Comparison of ENCODE assay signal across 11 mouse cellular contexts in the genomic region with DNA sequence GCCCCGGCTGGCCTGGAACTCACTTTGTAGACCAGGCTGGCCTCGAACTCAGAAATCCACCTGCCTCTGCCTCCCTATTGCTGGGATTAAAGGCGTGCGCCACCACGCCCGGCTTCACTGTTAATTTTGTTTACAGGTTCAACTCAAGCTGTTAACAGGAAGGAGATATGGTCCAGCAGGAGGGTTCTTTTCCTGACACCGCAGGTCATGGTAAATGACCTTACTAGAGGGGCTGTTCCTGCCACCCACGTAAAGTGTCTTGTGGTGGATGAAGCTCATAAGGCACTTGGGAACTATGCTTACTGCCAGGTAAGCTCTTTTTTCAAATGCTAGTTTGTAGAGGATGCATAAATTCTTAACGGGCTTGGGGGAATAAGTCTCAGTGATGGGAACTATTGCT. TPM values are rescaled to one million over a fixed set of nuclear protein-coding genes. Genes with fewer than 3 reads are reported as not detected.
DNase-seq lines count a peak whose midpoint lies in the region; ATAC-seq and TF ChIP-seq lines count a peak whose summit lies in the region.
"Had no signal": no experiment of that assay in that cellular context is flagged by ENCODE, and none has a peak within 500 bp of the region (broad histone marks: within the 10 kb centered on the region; RNA-seq: fewer than 3 reads in every experiment).

No protein-coding gene starts in this region.

- peaks cover 18% of the 10 kb centered on the region for H3K36me3 ChIP-seq in heart, embryonic 14.5 days (ENCODE audit: control insufficient read depth, insufficient read depth, low read length)
- peaks cover 0 to 12% of the 10 kb centered on the region in 2 experiments for H3K36me3 ChIP-seq in MEL (ENCODE audit: control insufficient read depth in 1 of 2, insufficient read depth in 2 of 2, low read length in 2 of 2)
- H3K36me3 ChIP-seq in hindbrain, embryonic 13.5 days: peaks cover 11% of the 10 kb centered on the region
- H3K36me3 ChIP-seq in midbrain, embryonic 11.5 days (ENCODE audit: control insufficient read depth, insufficient read depth, low read length): no peaks in the 10 kb centered on the region

- no peak for DNase-seq in heart, postnatal 36 days
- no peak for DNase-seq in MEL (ENCODE audit: low read depth, low spot score)
- DNase-seq in midbrain, embryonic 11.5 days (ENCODE audit: low spot score, missing footprints): no peak
- DNase-seq in right cerebral cortex, postnatal 36 days (ENCODE audit: low spot score in 2 of 2): no peak
- DNase-seq in thymus, postnatal 25 days: no peak
- DNase-seq: gastrocnemius, adult 2 months; left cerebral cortex, postnatal 4 days had no signal

- TF ChIP-seq POLR2A in MEL (IDR thresholded peaks at IDR 0.05; ENCODE audit: control insufficient read depth in 1 of 2, insufficient read depth in 1 of 2, low read depth in 1 of 2, low read length in 2 of 2, poor library complexity in 1 of 2): no peak

- 75% methylated on average over 8 of the region's 9 CpGs for WGBS in heart, embryonic 14.5 days
- WGBS in hindbrain, embryonic 13.5 days: 86% methylated on average over 9 of the region's 9 CpGs
- WGBS in midbrain, embryonic 11.5 days: 81% methylated on average over 9 of the region's 9 CpGs

- H3K27me3 ChIP-seq in heart, embryonic 14.5 days (ENCODE audit: control insufficient read depth, insufficient read depth, low read length): no peaks in the 10 kb centered on the region
- H3K27me3 ChIP-seq in MEL (ENCODE audit: control insufficient read depth in 1 of 2, insufficient read depth in 2 of 2, low read length in 2 of 2): no peaks in the 10 kb centered on the region
- H3K27me3 ChIP-seq in hindbrain, embryonic 13.5 days: no peaks in the 10 kb centered on the region
- H3K27me3 ChIP-seq in midbrain, embryonic 11.5 days (ENCODE audit: control insufficient read depth, insufficient read depth, low read length): no peaks in the 10 kb centered on the region

- no peak overlapping the region for H3K27ac ChIP-seq in heart, embryonic 14.5 days (replicated peaks in 1 of 2; ENCODE audit: control insufficient read depth in 1 of 2, insufficient read depth in 1 of 2, low read depth in 2 of 2, low read length in 2 of 2)
- H3K27ac ChIP-seq in MEL (ENCODE audit: control insufficient read depth, low read depth, low read length): no peak overlapping the region
- H3K27ac ChIP-seq in hindbrain, embryonic 13.5 days: no peak overlapping the region
- H3K27ac ChIP-seq in midbrain, embryonic 11.5 days (ENCODE audit: low read depth, low read length): no peak overlapping the region
- H3K27ac ChIP-seq: gastrocnemius, adult 2 months had no signal

- H3K79me2 ChIP-seq in MEL (ENCODE audit: control insufficient read depth, insufficient read depth, low read length, poor library complexity): peaks cover 29% of the 10 kb centered on the region

- no peak for TF ChIP-seq EP300 in MEL (IDR thresholded peaks at IDR 0.05; ENCODE audit: low read depth in 1 of 2, low read length in 2 of 2)

- no peak for ATAC-seq in heart, embryonic 14.5 days (ENCODE audit: insufficient number of reproducible peaks, insufficient read depth, low FRiP score, low read depth)
- ATAC-seq in hindbrain, embryonic 13.5 days (ENCODE audit: low FRiP score): no peak
- no peak for ATAC-seq in midbrain, embryonic 11.5 days (ENCODE audit: low FRiP score)
- ATAC-seq in granulocyte monocyte progenitor cell, adult 5-6 weeks (replicated peaks; ENCODE audit: poor library complexity, severe bottlenecking): no peak
- ATAC-seq: CD4-positive, CD25-positive, alpha-beta regulatory T cell, adult 4 months had no signal

- H3K9ac ChIP-seq in heart, embryonic 14.5 days (ENCODE audit: low read length): peak overlapping the region; percentile 81
- peak overlapping the region; percentile 85 for H3K9ac ChIP-seq in MEL (ENCODE audit: control insufficient read depth, low read depth, low read length, poor library complexity, severe bottlenecking)
- H3K9ac ChIP-seq in hindbrain, embryonic 13.5 days: peak overlapping the region; percentile 91; the same call in 1 of the 2 replicates
- no peak overlapping the region for H3K9ac ChIP-seq in midbrain, embryonic 11.5 days (ENCODE audit: low read length)

- H3K4me3 ChIP-seq in heart, embryonic 14.5 days (ENCODE audit: control insufficient read depth in 1 of 2, insufficient read depth in 1 of 2, low read depth in 1 of 2, low read length in 2 of 2): peak overlapping the region in 1 of 2 experiments; percentile 79; a peak in 1 of 4 replicates
- peak overlapping the region in 1 of 2 experiments; percentile 84; a peak in 3 of 4 replicates for H3K4me3 ChIP-seq in MEL (ENCODE audit: control insufficient read depth in 1 of 2, insufficient read depth in 1 of 2, low read depth in 2 of 2, low read length in 2 of 2)
- H3K4me3 ChIP-seq in hindbrain, embryonic 13.5 days: peak overlapping the region; percentile 88
- peak overlapping the region; percentile 90 for H3K4me3 ChIP-seq in midbrain, embryonic 11.5 days (ENCODE audit: low read depth, low read length)

- peaks cover 4 to 18% of the 10 kb centered on the region in 2 experiments; a peak in 3 of 4 replicates for H3K4me1 ChIP-seq in heart, embryonic 14.5 days (ENCODE audit: control insufficient read depth in 2 of 2, insufficient read depth in 2 of 2, low read length in 2 of 2)
- peaks cover 0 to 5% of the 10 kb centered on the region in 2 experiments; a peak in 2 of 4 replicates for H3K4me1 ChIP-seq in MEL (ENCODE audit: control insufficient read depth in 1 of 2, insufficient read depth in 2 of 2, low read length in 2 of 2)
- H3K4me1 ChIP-seq in hindbrain, embryonic 13.5 days (replicated peaks): peaks cover 43% of the 10 kb centered on the region
- H3K4me1 ChIP-seq in midbrain, embryonic 11.5 days (ENCODE audit: control insufficient read depth, insufficient read depth, low read length): peaks cover 14% of the 10 kb centered on the region

- no peak for TF ChIP-seq CTCF in MEL (IDR thresholded peaks at IDR 0.05 in 2 of 3, conservative IDR thresholded peaks at IDR 0.05 in 1 of 3; ENCODE audit: control insufficient read depth in 1 of 3, insufficient read depth in 1 of 3, low read depth in 2 of 3, low read length in 3 of 3, poor library complexity in 1 of 3, severe bottlenecking in 1 of 3)

- H3K4me2 ChIP-seq in heart, embryonic 14.5 days (ENCODE audit: low read length): peak overlapping the region; percentile 90
- peak overlapping the region; percentile 85 for H3K4me2 ChIP-seq in hindbrain, embryonic 13.5 days
- peak overlapping the region; percentile 83; the same call in 1 of the 2 replicates for H3K4me2 ChIP-seq in midbrain, embryonic 11.5 days

- H3K9me3 ChIP-seq in heart, embryonic 14.5 days (ENCODE audit: control insufficient read depth, low read length): no peaks in the 10 kb centered on the region
- no peaks in the 10 kb centered on the region for H3K9me3 ChIP-seq in MEL (replicated peaks; ENCODE audit: insufficient read depth, low read length)
- no peaks in the 10 kb centered on the region for H3K9me3 ChIP-seq in hindbrain, embryonic 13.5 days
- H3K9me3 ChIP-seq in midbrain, embryonic 11.5 days (ENCODE audit: control insufficient read depth, low read length): no peaks in the 10 kb centered on the region

- intact Hi-C loops in heart, postnatal 36 days (cut with DNase I): loop anchor here (5.0 kb wide), 1 partner anchor 95 kb away; the partner anchor contains the start of gene Mis18bp1

- no peak for TF ChIP-seq RAD21 in MEL (IDR thresholded peaks at IDR 0.05; ENCODE audit: low read depth, low read length)

TF ChIP-seq in MEL, 35 proteins besides CTCF, POLR2A, EP300 and RAD21 (continues in another document):
- TF ChIP-seq USF2 (IDR thresholded peaks at IDR 0.05; ENCODE audit: borderline replicate concordance in 1 of 2, insufficient read depth in 1 of 2, low read depth in 1 of 2, low read length in 2 of 2): no peak
- no peak for TF ChIP-seq HCFC1 (IDR thresholded peaks at IDR 0.05; ENCODE audit: low read depth, low read length)
- no peak for TF ChIP-seq SMC3 (IDR thresholded peaks at IDR 0.05; ENCODE audit: low read depth, low read length)
- TF ChIP-seq ZMIZ1 (IDR thresholded peaks at IDR 0.05; ENCODE audit: low read depth, low read length): no peak

RNA-seq across cellular contexts. Expression of gene Fancm, which starts 1.5 kb away (rescaled TPM):
- polyA plus RNA-seq in heart, embryonic 14.5 days (2014; fragmentation: Nextera tagmentation; extraction: Ambion mirVana): 9.3 and 9.4 TPM in 2 replicates
- total RNA-seq in heart, postnatal 36 days (2021): 1 to 10 TPM; 3.0 to 5.1 TPM
- total RNA-seq in MEL (2012; rRNA removed): 11.7 and 15.6 TPM in 2 replicates
- polyA plus RNA-seq in MEL (2012; ENCODE audit: insufficient read depth in 1 of 2, insufficient read length in 2 of 2, low read depth in 1 of 2, low replicate concordance in 2 of 2, missing spikeins in 1 of 2): 10 to 100 TPM; 12.8 to 25.3 TPM
- 8.4 and 9.9 TPM in 2 replicates for polyA plus RNA-seq in hindbrain, embryonic 13.5 days (2015; fragmentation: Nextera tagmentation; extraction: Ambion mirVana)
- 9.5 and 11.3 TPM in 2 replicates for polyA plus RNA-seq in midbrain, embryonic 11.5 days (2014; fragmentation: Nextera tagmentation; extraction: Ambion mirVana)
- total RNA-seq in granulocyte monocyte progenitor cell, adult 5-6 weeks (2014; fragmentation: Nextera tagmentation): 33.3 and 36.6 TPM in 2 replicates
- total RNA-seq in granulocyte monocyte progenitor cell, adult 5-6 weeks (2017): 25.3 and 26.5 TPM in 2 replicates

RNA-seq across cellular contexts. Expression of gene Fkbp3, which starts 3.1 kb away (rescaled TPM):
- polyA plus RNA-seq in heart, embryonic 14.5 days (2014; fragmentation: Nextera tagmentation; extraction: Ambion mirVana): 492 and 495 TPM in 2 replicates
- 100 to 1,000 TPM; 238 to 256 TPM for total RNA-seq in heart, postnatal 36 days (2021)
- 167 and 185 TPM in 2 replicates for total RNA-seq in MEL (2012; rRNA removed)
- 100 to 1,000 TPM in 1 of 2 experiments, not detected in 1; 173 TPM for polyA plus RNA-seq in MEL (2012; ENCODE audit: insufficient read depth in 1 of 2, insufficient read length in 2 of 2, low read depth in 1 of 2, low replicate concordance in 2 of 2, missing spikeins in 1 of 2)
- polyA plus RNA-seq in hindbrain, embryonic 13.5 days (2015; fragmentation: Nextera tagmentation; extraction: Ambion mirVana): 506 and 524 TPM in 2 replicates
- polyA plus RNA-seq in midbrain, embryonic 11.5 days (2014; fragmentation: Nextera tagmentation; extraction: Ambion mirVana): 793 and 830 TPM in 2 replicates
- 232 and 249 TPM in 2 replicates for total RNA-seq in granulocyte monocyte progenitor cell, adult 5-6 weeks (2014; fragmentation: Nextera tagmentation)
- total RNA-seq in granulocyte monocyte progenitor cell, adult 5-6 weeks (2017): 266 and 303 TPM in 2 replicates

RNA-seq across cellular contexts. Expression of gene Prpf39, which starts 40.8 kb away (rescaled TPM):
- 32.9 and 34.4 TPM in 2 replicates for polyA plus RNA-seq in heart, embryonic 14.5 days (2014; fragmentation: Nextera tagmentation; extraction: Ambion mirVana)
- total RNA-seq in heart, postnatal 36 days (2021): 10 to 100 TPM; 11.3 to 13.4 TPM
- total RNA-seq in MEL (2012; rRNA removed): 13.5 and 14.3 TPM in 2 replicates
- polyA plus RNA-seq in MEL (2012; ENCODE audit: insufficient read depth in 1 of 2, insufficient read length in 2 of 2, low read depth in 1 of 2, low replicate concordance in 2 of 2, missing spikeins in 1 of 2): 10 to 100 TPM in 1 of 2 experiments, not detected in 1; 19.5 TPM
- 51.1 and 52.7 TPM in 2 replicates for polyA plus RNA-seq in hindbrain, embryonic 13.5 days (2015; fragmentation: Nextera tagmentation; extraction: Ambion mirVana)
- 63.9 and 69.6 TPM in 2 replicates for polyA plus RNA-seq in midbrain, embryonic 11.5 days (2014; fragmentation: Nextera tagmentation; extraction: Ambion mirVana)
- total RNA-seq in granulocyte monocyte progenitor cell, adult 5-6 weeks (2014; fragmentation: Nextera tagmentation): 52.5 and 55.4 TPM in 2 replicates
- 73.2 and 91.2 TPM in 2 replicates for total RNA-seq in granulocyte monocyte progenitor cell, adult 5-6 weeks (2017)
